In the genomic region with DNA sequence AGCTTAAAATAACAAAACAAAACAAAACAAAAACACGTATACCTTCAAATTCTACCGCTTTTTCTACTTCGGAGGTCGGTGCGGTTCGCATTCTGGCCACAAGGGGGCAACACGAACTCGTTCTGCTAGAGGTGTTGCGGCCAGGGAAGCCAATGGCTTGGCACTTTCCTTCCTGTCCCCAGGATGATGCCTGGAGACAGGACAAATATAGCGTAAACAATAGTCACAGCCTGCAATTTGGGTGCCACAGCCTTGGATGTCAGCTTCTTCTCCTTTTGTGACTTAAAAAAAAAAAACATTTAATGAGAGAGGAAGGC, we compare ENCODE assay signal across 7 mouse cellular contexts. TPM values are rescaled to one million over a fixed set of nuclear protein-coding genes. Genes with fewer than 3 reads are reported as not detected.
DNase-seq lines count a peak whose midpoint lies in the region.

No protein-coding gene starts in this region.

- H3K27me3 ChIP-seq in midbrain, embryonic 10.5 days (ENCODE audit: low read depth, poor library complexity, severe bottlenecking): no peaks in the 10 kb centered on the region

- H3K27ac ChIP-seq in midbrain, embryonic 10.5 days (replicated peaks): peak overlapping the region; percentile 76; the same call in 1 of the 2 replicates

- 0 out of 2 replicates have a peak, but pooled peaks cover 4% of the 10 kb centered on the region for H3K36me3 ChIP-seq in midbrain, embryonic 10.5 days

- peaks cover 18% of the 10 kb centered on the region for H3K4me1 ChIP-seq in midbrain, embryonic 10.5 days

- peak; percentile 85 for DNase-seq in adrenal gland, postnatal 25 days
- DNase-seq in embryo, embryonic 11.5 days (ENCODE audit: low read depth, low spot score): peak; percentile 55
- DNase-seq in gastrocnemius, postnatal 4 days (ENCODE audit: low spot score in 2 of 2): peak; percentile 59 to 80
- DNase-seq in kidney, adult 11 months: peak; percentile 52
- peak; percentile 77 to 80 for DNase-seq in left cerebral cortex, postnatal 36 days (ENCODE audit: low spot score in 2 of 2)
- DNase-seq in midbrain, embryonic 10.5 days (ENCODE audit: low spot score): peak; percentile 83
- peak; percentile 46 for DNase-seq in skeletal muscle tissue, adult 2 months (ENCODE audit: low read depth, low spot score)

- intact Hi-C loops in left cerebral cortex, postnatal 36 days (cut with DNase I): loop anchor here (1.0 kb wide), 1 partner anchor 55 kb away; no protein-coding TSS in a partner anchor

- WGBS in midbrain, embryonic 10.5 days: 4% methylated on average over 10 of the region's 10 CpGs

- peak overlapping the region; percentile 43 for H3K4me3 ChIP-seq in midbrain, embryonic 10.5 days

- H3K9me3 ChIP-seq in midbrain, embryonic 10.5 days (replicated peaks): no peaks in the 10 kb centered on the region

RNA-seq across cellular contexts. Expression of gene Lrrc38, which starts 24.0 kb away (rescaled TPM):
- not detected in 2 replicates for total RNA-seq in adrenal gland, postnatal 25 days (2021)
- 10 to 100 TPM; 11.2 to 12.2 TPM for total RNA-seq in gastrocnemius, postnatal 4 days (2021)
- total RNA-seq in left cerebral cortex, postnatal 36 days (2021): 1 to 10 TPM; 1.7 to 3.0 TPM
- polyA plus RNA-seq in midbrain, embryonic 10.5 days (2016; fragmentation: Nextera tagmentation; extraction: Ambion mirVana): 0.06 and 0.35 TPM in 2 replicates

RNA-seq across cellular contexts. Expression of gene Pdpn, which starts 26.2 kb away (rescaled TPM):
- total RNA-seq in adrenal gland, postnatal 25 days (2021): 2.8 and 4.1 TPM in 2 replicates
- 10 to 100 TPM; 36.8 to 40.9 TPM for total RNA-seq in gastrocnemius, postnatal 4 days (2021)
- 10 to 100 TPM; 13.3 to 15.1 TPM for total RNA-seq in left cerebral cortex, postnatal 36 days (2021)
- 79.5 and 108 TPM in 2 replicates for polyA plus RNA-seq in midbrain, embryonic 10.5 days (2016; fragmentation: Nextera tagmentation; extraction: Ambion mirVana)

Comparison
In these comparisons a context has a peak if more than half of its experiments do, and no peak if none do; other contexts are left out.
1. Peak in every context shown above with its lines: DNase-seq, H3K4me3 ChIP-seq and H3K27ac ChIP-seq.